8 mouse cellular contexts compared by ENCODE assay signal in the genomic region with DNA sequence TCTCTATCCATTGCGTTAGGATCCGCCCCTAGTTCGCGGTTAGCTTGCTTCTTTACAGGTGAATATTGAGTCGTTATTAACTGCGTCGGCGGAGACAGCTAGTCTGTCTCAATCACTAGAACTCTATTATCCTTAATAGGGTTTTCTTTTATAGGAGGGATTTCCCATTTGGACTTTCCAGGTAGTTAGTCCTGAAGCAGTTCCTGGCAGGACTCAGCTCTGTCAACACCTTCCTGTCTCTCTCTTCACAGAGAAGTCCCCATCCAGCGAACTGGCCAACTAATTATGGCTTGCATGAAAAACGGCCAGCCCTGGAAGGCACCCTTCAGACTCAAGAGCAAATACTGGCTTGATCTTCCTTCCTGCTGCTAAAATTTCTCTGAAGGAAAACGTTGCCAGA. TPM values are rescaled to one million over a fixed set of nuclear protein-coding genes. Genes with fewer than 3 reads are reported as not detected.
DNase-seq lines count a peak whose midpoint lies in the region; ATAC-seq and TF ChIP-seq lines count a peak whose summit lies in the region.

No protein-coding gene starts in this region.

- no peak overlapping the region for H3K9ac ChIP-seq in embryonic facial prominence, embryonic 12.5 days
- no peak overlapping the region for H3K9ac ChIP-seq in limb, embryonic 11.5 days (ENCODE audit: low read length)
- peak overlapping the region; percentile 75 for H3K9ac ChIP-seq in heart, postnatal 0 days (replicated peaks; ENCODE audit: low read depth, low read length)
- H3K9ac ChIP-seq in neural tube, embryonic 12.5 days, result no peak overlapping the region

- 4% methylated on average over 11 of the region's 11 CpGs for WGBS in embryonic facial prominence, embryonic 12.5 days
- WGBS in embryonic facial prominence, embryonic 10.5 days, result 4% methylated on average over 11 of the region's 11 CpGs
- WGBS in limb, embryonic 11.5 days, result 2% methylated on average over 11 of the region's 11 CpGs
- WGBS in limb, embryonic 10.5 days, result 3% methylated on average over 11 of the region's 11 CpGs
- 8% methylated on average over 11 of the region's 11 CpGs for WGBS in heart, postnatal 0 days
- 3% methylated on average over 11 of the region's 11 CpGs for WGBS in neural tube, embryonic 12.5 days

- H3K9me3 ChIP-seq in embryonic facial prominence, embryonic 12.5 days, result no peaks in the 10 kb centered on the region
- no peaks in the 10 kb centered on the region for H3K9me3 ChIP-seq in embryonic facial prominence, embryonic 10.5 days
- H3K9me3 ChIP-seq in limb, embryonic 11.5 days (ENCODE audit: control insufficient read depth, low read length), result no peaks in the 10 kb centered on the region
- no peaks in the 10 kb centered on the region for H3K9me3 ChIP-seq in limb, embryonic 10.5 days (replicated peaks)
- no peaks in the 10 kb centered on the region for H3K9me3 ChIP-seq in heart, postnatal 0 days (replicated peaks; ENCODE audit: control insufficient read depth, low read length)
- H3K9me3 ChIP-seq in neural tube, embryonic 12.5 days, result no peaks in the 10 kb centered on the region

- no peak for ATAC-seq in embryonic facial prominence, embryonic 12.5 days (ENCODE audit: insufficient number of reproducible peaks, insufficient read depth, low FRiP score, low TSS enrichment)
- no peak for ATAC-seq in limb, embryonic 11.5 days (ENCODE audit: insufficient number of reproducible peaks, low FRiP score, low TSS enrichment, low read depth)
- ATAC-seq in heart, postnatal 0 days (ENCODE audit: insufficient read depth, low read depth), result no peak
- no peak for ATAC-seq in neural tube, embryonic 12.5 days (ENCODE audit: low FRiP score, low read depth)

- TF ChIP-seq EP300 in heart, postnatal 0 days (IDR thresholded peaks at IDR 0.05; ENCODE audit: low read depth), result no peak

- peaks cover 58% of the 10 kb centered on the region for H3K27me3 ChIP-seq in embryonic facial prominence, embryonic 12.5 days
- H3K27me3 ChIP-seq in embryonic facial prominence, embryonic 10.5 days (replicated peaks; ENCODE audit: low read depth, poor library complexity, severe bottlenecking), result peaks cover 77% of the 10 kb centered on the region
- H3K27me3 ChIP-seq in limb, embryonic 11.5 days (ENCODE audit: control insufficient read depth, insufficient read depth, low read length), result peaks cover 44% of the 10 kb centered on the region
- peaks cover 77% of the 10 kb centered on the region for H3K27me3 ChIP-seq in limb, embryonic 10.5 days (ENCODE audit: low read depth, poor library complexity, severe bottlenecking)
- H3K27me3 ChIP-seq in heart, postnatal 0 days (ENCODE audit: control insufficient read depth, insufficient read depth, low read length), result no peaks in the 10 kb centered on the region
- H3K27me3 ChIP-seq in neural tube, embryonic 12.5 days (replicated peaks), result peaks cover 49% of the 10 kb centered on the region

- peaks cover 18% of the 10 kb centered on the region; the same call in 1 of the 2 replicates for H3K4me1 ChIP-seq in embryonic facial prominence, embryonic 12.5 days
- H3K4me1 ChIP-seq in embryonic facial prominence, embryonic 10.5 days, result peaks cover 31% of the 10 kb centered on the region
- peaks cover 12% of the 10 kb centered on the region for H3K4me1 ChIP-seq in limb, embryonic 11.5 days (ENCODE audit: control insufficient read depth, insufficient read depth, low read length)
- H3K4me1 ChIP-seq in limb, embryonic 10.5 days, result peaks cover 29% of the 10 kb centered on the region
- peaks cover 24% of the 10 kb centered on the region for H3K4me1 ChIP-seq in heart, postnatal 0 days (ENCODE audit: control insufficient read depth, insufficient read depth)
- H3K4me1 ChIP-seq in neural tube, embryonic 12.5 days, result peaks cover 24% of the 10 kb centered on the region

- peak overlapping the region; percentile 99; the same call in 1 of the 2 replicates for H3K4me2 ChIP-seq in embryonic facial prominence, embryonic 12.5 days (replicated peaks)
- no peak overlapping the region for H3K4me2 ChIP-seq in limb, embryonic 11.5 days (ENCODE audit: low read depth, severe bottlenecking)
- H3K4me2 ChIP-seq in heart, postnatal 0 days (ENCODE audit: low read depth, low read length), result peak overlapping the region; percentile 97
- H3K4me2 ChIP-seq in neural tube, embryonic 12.5 days (replicated peaks), result peak overlapping the region; percentile 100; the same call in 1 of the 2 replicates

- no peak for DNase-seq in embryonic facial prominence, embryonic 10.5 days (ENCODE audit: low spot score)
- DNase-seq in limb, embryonic 11.5 days (ENCODE audit: low spot score), result peak; percentile 25
- no peak for DNase-seq in limb, embryonic 10.5 days (ENCODE audit: low spot score)
- DNase-seq in heart, postnatal 0 days (ENCODE audit: low spot score), result peak; percentile 28
- no peak for DNase-seq in frontal cortex, postnatal 14 days (ENCODE audit: low spot score in 2 of 2)
- no peak for DNase-seq in kidney, postnatal 10 days

- TF ChIP-seq CTCF in heart, postnatal 0 days (IDR thresholded peaks at IDR 0.05; ENCODE audit: low read depth), result no peak

- no peak overlapping the region for H3K27ac ChIP-seq in embryonic facial prominence, embryonic 12.5 days
- H3K27ac ChIP-seq in embryonic facial prominence, embryonic 10.5 days (replicated peaks), result no peak overlapping the region
- no peak overlapping the region for H3K27ac ChIP-seq in limb, embryonic 11.5 days (replicated peaks; ENCODE audit: low read depth, low read length)
- H3K27ac ChIP-seq in limb, embryonic 10.5 days, result no peak overlapping the region
- peak overlapping the region; percentile 82 for H3K27ac ChIP-seq in heart, postnatal 0 days (ENCODE audit: low read depth)
- H3K27ac ChIP-seq in neural tube, embryonic 12.5 days, result no peak overlapping the region

- H3K36me3 ChIP-seq in embryonic facial prominence, embryonic 12.5 days, result no peaks in the 10 kb centered on the region
- no peaks in the 10 kb centered on the region for H3K36me3 ChIP-seq in embryonic facial prominence, embryonic 10.5 days (replicated peaks)
- no peaks in the 10 kb centered on the region for H3K36me3 ChIP-seq in limb, embryonic 11.5 days (ENCODE audit: control insufficient read depth, insufficient read depth, low read length)
- H3K36me3 ChIP-seq in limb, embryonic 10.5 days, result no peaks in the 10 kb centered on the region
- no peaks in the 10 kb centered on the region for H3K36me3 ChIP-seq in heart, postnatal 0 days (replicated peaks; ENCODE audit: control insufficient read depth, insufficient read depth, low read length)
- no peaks in the 10 kb centered on the region for H3K36me3 ChIP-seq in neural tube, embryonic 12.5 days

- H3K4me3 ChIP-seq in embryonic facial prominence, embryonic 12.5 days, result no peak overlapping the region
- H3K4me3 ChIP-seq in embryonic facial prominence, embryonic 10.5 days, result no peak overlapping the region; the same call in 1 of the 2 replicates
- H3K4me3 ChIP-seq in limb, embryonic 11.5 days (ENCODE audit: low read depth, low read length), result no peak overlapping the region
- no peak overlapping the region for H3K4me3 ChIP-seq in limb, embryonic 10.5 days
- peak overlapping the region; percentile 68 for H3K4me3 ChIP-seq in heart, postnatal 0 days (ENCODE audit: low read depth, low read length)
- H3K4me3 ChIP-seq in neural tube, embryonic 12.5 days, result no peak overlapping the region

RNA-seq across cellular contexts. Expression of a gene that starts 1.4 kb away (rescaled TPM):
- polyA plus RNA-seq in embryonic facial prominence, embryonic 12.5 days (2016; fragmentation: Nextera tagmentation; extraction: Ambion mirVana), result 0.78 and 0.86 TPM in 2 replicates
- polyA plus RNA-seq in embryonic facial prominence, embryonic 10.5 days (2016; fragmentation: Nextera tagmentation; extraction: Ambion mirVana), result 0.11 and 0.12 TPM in 2 replicates
- 0.03 TPM in 1 of 2 replicates, not detected in the other for polyA plus RNA-seq in limb, embryonic 11.5 days (2014; fragmentation: Nextera tagmentation; extraction: Ambion mirVana)
- polyA plus RNA-seq in limb, embryonic 10.5 days (2016; fragmentation: Nextera tagmentation; extraction: Ambion mirVana), result 0.15 TPM in 1 of 2 replicates, not detected in the other
- total RNA-seq in heart, postnatal 0 days (2014; rRNA removed; ENCODE audit: low replicate concordance), result 3.7 and 6.2 TPM in 2 replicates
- polyA plus RNA-seq in heart, postnatal 0 days (2015; fragmentation: Nextera tagmentation; extraction: Ambion mirVana), result 2.9 and 3.5 TPM in 2 replicates
- 0.08 and 0.22 TPM in 2 replicates for polyA plus RNA-seq in neural tube, embryonic 12.5 days (2016; fragmentation: Nextera tagmentation; extraction: Ambion mirVana)

Comparison
In these comparisons a context has a peak if more than half of its experiments do, and no peak if none do; other contexts are left out.
1. DNase-seq: peak in limb, embryonic 11.5 days (single experiment) and heart, postnatal 0 days (single experiment); none in embryonic facial prominence, embryonic 10.5 days (single experiment), limb, embryonic 10.5 days (single experiment), frontal cortex, postnatal 14 days (0 of 2) and kidney, postnatal 10 days (single experiment).